Mouse (Mus musculus) brain, embryonic 14.5 days (tissue): ENCODE results near the gene Olfr282.

Source experiments
- CTCF ChIP-seq: fragments of 200-500 bp; IDR thresholded peaks from 2 replicates; pipeline ENCODE4 v1.5.1; 2012; ENCODE audit warnings: inconsistent platforms, mild to moderate bottlenecking, moderate library complexity, borderline replicate concordance; ENCODE audit not compliant: insufficient read depth, insufficient read length; ENCODE audit errors: extremely low read depth
- POLR2A ChIP-seq: fragments of 200-500 bp; IDR thresholded peaks from 2 replicates; pipeline ENCODE4 v1.6.1; 2012; ENCODE audit warnings: mild to moderate bottlenecking, inconsistent platforms, borderline replicate concordance; ENCODE audit not compliant: poor library complexity, insufficient read depth, insufficient read length, severe bottlenecking; ENCODE audit errors: extremely low read depth

GRCm38 (mm10) chr15:98486433-98487021 lies 55.5 kb downstream of the Olfr282 start:
- TF ChIP-seq POLR2A (no peak), CTCF (no peak)
